Mouse (Mus musculus): ENCODE measurements around the gene Ifitm1.

Ifitm1 gene

DNA sequence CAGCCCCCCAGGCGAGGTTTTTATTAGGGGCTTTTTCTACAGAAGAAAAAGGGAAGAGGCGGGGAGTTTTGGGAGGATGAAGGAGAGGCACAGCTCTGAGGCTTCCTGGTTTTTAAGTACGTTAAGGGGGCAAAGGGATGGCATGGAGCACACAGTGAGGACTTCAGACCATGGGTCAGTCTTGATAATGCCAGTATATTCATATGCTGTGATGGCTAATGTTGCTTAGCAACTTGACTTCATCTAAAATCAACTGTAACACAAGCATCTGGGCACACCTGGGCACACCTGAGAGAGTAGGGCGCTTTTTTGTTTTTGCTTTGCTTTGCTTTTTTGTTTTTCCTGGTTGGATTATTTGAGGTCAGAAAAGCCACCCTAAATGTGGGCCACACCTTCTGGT lies at the start of gene Ifitm1:
Ifitm1 (plus strand) TSS at position 301 of the 400 bp plus-strand sequence.
- no peak for DNase-seq (ENCODE audit: low read depth, low spot score)

DNA sequence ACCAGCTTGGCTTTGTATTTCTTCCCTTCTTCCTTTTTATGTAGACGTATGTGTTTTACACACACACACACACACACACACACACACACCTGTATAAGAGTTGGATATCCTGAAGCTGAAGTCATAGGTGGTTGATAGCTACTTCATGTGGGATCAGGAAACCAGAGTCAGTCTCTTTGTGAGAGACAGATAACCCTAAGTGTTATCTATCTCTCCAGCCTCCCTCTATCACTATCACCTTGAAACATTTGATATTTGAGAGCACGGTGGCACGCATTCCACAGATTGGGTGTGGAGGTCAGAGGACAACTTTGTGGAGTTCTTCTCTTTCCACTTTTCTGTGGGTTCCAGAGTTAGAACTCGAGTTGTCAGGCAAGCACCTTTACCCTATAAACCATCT lies 47.1 kb upstream of the Ifitm1 start:
- DNase-seq (ENCODE audit: low read depth, low spot score): no peak

DNA sequence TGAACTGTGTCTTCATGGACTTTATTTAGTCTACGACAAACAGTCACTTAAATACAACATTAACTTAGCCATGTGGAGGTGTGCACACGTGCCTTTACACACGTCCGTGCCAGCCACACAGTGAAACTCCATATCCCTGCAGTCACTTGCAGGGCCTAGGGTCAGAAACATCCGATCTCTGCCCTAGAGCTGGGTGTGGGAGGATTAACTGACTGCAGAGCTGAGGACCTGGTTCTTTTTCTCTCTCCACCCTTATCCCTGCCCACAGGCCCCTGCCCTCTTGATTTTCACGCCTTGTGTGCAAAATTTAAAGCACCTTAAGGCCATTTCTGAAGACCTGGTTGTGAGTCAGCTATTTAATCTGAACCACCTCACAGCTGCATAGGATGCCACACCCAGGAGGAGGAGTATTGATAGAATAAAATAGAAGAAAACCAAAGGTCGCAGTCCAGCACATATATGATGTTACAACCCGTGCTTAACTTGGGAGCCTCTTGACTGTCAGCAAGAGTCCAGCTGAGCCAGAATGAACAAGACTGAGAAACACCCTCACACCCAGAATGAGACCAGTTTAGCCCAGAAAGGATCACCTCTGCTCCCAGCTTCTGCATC lies 46.5 kb upstream of the Ifitm1 start, which contains the start of gene Nlrp6:
Nlrp6 (plus strand) TSS at position 485 of the 612 bp plus-strand sequence.
- DNase-seq (ENCODE audit: low read depth, low spot score): no peak

DNA sequence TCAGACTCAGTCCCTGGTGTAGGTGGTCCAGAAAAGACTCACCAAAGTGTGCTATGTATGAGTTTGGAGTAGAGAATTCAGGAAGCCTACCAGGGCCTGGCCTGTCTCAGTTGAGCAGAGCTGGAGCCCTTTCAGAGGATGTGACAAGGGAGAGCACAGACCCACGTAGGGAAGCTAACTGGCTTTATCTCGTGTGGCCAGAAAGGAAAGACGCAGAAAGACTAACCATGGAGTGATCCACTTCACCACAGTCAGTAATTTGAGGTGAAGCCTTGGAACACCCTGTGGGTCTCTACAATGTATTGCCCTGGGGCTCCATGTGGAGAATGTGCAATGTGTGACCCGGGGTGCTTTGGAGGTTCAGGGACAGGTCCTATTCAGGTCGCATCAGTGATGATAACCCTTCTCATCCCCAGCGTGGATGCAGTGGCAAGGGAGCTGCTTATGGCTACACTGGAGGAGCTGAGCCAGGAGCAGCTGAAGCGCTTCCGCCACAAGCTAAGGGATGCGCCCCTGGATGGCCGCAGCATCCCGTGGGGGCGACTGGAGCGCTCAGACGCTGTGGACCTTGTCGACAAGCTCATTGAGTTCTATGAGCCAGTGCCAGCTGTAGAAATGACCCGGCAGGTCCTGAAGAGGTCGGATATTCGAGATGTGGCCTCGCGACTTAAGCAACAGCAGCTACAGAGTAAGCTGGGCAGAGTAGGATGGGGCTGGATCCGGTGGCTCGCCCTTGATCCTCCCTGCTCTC lies 45.6 kb upstream of the Ifitm1 start:
- no peak for DNase-seq (ENCODE audit: low read depth, low spot score)

DNA sequence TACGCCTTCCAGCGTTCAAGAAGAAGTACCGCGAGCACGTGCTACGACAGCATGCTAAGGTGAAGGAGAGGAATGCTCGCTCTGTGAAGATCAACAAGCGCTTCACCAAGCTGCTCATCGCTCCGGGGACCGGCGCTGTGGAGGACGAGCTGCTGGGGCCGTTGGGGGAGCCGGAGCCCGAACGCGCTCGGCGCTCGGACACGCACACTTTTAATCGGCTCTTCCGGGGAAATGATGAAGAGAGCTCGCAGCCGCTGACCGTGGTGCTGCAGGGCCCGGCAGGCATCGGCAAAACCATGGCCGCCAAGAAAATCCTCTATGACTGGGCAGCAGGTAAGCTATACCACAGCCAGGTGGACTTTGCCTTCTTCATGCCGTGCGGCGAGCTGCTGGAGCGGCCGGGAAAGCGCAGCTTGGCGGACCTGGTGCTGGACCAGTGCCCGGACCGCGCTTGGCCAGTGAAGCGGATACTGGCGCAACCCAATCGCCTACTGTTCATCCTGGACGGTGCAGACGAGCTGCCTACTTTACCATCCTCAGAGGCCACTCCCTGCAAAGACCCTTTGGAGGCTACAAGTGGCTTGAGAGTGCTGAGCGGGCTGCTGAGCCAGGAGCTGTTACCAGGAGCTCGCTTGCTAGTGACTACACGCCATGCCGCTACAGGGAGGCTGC lies 44.5 kb upstream of the Ifitm1 start:
- peak; percentile 66 for DNase-seq (ENCODE audit: low read depth, low spot score)

DNA sequence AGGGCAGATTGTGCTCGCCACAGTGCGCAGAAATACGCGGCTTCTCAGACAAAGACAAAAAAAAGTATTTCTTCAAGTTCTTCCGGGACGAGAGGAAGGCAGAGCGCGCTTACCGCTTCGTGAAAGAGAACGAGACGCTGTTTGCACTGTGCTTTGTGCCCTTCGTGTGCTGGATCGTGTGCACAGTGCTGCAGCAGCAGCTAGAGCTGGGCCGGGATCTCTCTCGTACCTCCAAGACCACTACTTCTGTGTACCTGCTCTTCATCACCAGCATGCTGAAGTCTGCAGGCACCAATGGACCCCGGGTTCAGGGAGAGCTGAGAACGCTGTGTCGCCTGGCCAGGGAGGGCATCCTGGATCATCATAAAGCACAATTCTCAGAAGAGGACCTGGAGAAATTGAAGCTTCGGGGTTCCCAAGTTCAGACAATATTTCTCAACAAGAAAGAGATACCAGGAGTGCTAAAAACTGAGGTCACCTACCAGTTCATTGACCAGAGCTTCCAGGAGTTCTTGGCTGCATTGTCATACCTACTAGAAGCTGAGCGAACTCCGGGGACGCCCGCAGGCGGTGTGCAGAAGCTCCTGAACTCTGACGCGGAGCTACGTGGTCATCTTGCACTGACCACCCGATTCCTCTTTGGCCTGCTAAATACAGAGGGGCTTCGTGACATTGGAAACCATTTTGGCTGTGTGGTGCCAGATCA lies 43.8 kb upstream of the Ifitm1 start:
- no peak for DNase-seq (ENCODE audit: low read depth, low spot score)

DNA sequence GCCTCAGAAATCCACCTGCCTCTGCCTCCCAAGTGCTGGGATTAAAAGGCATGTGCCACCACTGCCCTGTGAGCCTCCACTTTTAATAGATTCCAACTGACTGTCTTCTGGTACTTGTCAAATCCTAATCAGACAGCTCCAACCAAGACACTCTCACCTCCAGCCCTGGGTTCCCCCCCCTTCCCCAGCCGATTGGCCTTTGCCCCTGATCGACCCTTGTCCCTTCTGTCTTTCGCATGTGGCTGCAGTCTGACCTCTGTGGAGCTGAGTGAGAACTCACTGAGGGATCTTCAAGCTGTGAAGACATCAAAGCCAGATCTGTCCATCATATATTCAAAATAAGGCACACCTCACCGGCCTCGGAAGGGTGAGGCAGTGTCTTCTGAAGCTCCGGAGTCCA lies 39.8 kb upstream of the Ifitm1 start:
- no peak for DNase-seq (ENCODE audit: low read depth, low spot score)

GRCm38 (mm10) chr7:140938436-140938835 lies 28.6 kb upstream of the Ifitm1 start:
- DNase-seq (ENCODE audit: low read depth, low spot score): peak; percentile 84

DNA sequence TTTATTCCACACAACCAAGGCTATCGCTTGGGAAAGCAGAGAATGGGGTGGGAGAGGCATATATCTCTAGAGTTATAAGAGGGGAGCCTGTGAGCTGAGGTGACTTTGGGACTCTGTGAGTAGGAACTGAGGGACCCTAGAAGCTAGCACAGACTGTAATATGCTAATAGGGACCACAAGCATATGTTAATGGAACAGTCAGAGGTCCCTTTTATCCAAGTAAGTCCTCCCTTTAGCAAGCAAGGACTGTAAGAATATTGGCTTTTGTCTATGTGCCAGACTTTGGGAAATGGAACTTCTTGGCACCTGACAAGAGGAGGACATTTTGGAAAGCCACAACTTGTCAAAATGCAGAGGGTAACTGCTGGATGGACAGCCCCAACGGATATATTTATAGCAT lies 28.1 kb upstream of the Ifitm1 start:
- peak; percentile 75 for DNase-seq (ENCODE audit: low read depth, low spot score)

DNA sequence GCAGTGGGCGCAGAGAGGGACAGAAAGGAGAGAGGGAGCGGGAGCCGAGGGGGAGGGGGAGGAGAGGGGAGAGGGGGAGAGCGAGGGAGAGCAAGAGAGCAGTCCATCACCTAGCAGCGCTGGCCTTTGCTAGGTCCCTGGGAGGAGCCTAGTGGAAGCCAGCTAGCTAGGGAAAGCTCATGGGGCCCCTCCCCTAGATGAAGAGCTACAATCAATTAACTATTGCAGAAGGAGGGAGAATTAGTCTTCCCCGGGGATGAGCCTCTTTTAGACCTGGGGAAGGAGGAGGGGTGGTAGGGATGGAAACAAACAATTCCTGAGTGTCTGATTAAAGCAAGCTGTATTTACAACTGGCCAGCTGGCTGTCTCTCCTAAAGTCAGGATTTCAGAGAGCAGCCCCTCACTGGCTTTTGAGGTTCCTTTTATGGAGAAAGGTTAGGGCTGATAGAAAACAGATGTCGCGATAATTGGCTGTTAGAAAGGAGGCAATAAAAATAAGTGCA lies 27.3 kb upstream of the Ifitm1 start:
- no peak for DNase-seq (ENCODE audit: low read depth, low spot score)

DNA sequence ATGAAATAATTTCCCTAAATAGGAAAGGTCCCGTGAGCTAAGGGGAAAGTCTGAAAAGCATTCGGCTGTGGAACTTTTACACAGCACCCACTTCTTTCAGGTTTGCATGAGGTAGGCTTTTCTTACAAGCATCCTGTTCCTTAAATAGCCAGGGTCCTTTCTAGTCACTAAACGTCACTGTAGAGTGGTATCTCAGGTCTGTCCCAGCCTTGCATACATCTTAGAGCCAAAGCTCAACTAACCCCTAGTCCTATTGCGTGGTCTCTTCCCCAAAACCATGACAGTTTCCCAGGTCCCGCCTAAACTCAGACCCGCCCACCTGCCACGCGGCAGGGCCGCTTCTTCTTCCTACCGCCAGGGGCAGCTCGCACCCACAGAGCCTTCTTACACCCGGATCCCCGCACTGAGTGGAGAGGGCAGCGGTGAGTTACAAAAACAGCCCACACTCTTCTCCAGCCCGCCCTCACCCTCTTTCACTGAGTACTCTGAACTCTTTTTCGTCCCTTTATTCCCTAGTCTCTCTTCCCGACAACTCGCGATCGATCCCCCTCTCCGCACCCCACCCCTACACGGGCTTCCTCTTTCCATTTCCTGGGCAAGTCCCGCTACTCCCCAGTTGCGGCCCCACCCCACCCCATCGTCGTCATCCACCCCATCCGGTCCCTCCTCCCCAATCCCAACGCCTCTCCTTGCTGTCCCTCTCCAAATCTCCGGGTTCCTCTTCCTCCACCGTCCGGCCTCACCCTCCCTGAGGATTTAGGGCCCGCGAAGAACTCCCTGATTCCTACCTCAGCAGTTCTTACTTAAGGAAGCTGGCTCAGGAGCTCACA lies 25.6 kb upstream of the Ifitm1 start, which contains the start of gene Pgghg:
Pgghg (plus strand) TSS at position 170 of the 830 bp plus-strand sequence.
- DNase-seq (ENCODE audit: low read depth, low spot score): peak; percentile 92

GRCm38 (mm10) chr7:140942341-140942740 lies 24.7 kb upstream of the Ifitm1 start:
- no peak for DNase-seq (ENCODE audit: low read depth, low spot score)

- DNase-seq (ENCODE audit: low read depth, low spot score): no peak
Measured at GRCm38 (mm10) chr7:140942811-140943210, 24.2 kb upstream of the Ifitm1 start.

GRCm38 (mm10) chr7:140943356-140943755 lies 23.7 kb upstream of the Ifitm1 start:
- DNase-seq (ENCODE audit: low read depth, low spot score): no peak

GRCm38 (mm10) chr7:140944236-140944635 lies 22.8 kb upstream of the Ifitm1 start:
- DNase-seq (ENCODE audit: low read depth, low spot score): no peak

GRCm38 (mm10) chr7:140945247-140945646 lies 21.8 kb upstream of the Ifitm1 start:
- DNase-seq (ENCODE audit: low read depth, low spot score): no peak

DNA sequence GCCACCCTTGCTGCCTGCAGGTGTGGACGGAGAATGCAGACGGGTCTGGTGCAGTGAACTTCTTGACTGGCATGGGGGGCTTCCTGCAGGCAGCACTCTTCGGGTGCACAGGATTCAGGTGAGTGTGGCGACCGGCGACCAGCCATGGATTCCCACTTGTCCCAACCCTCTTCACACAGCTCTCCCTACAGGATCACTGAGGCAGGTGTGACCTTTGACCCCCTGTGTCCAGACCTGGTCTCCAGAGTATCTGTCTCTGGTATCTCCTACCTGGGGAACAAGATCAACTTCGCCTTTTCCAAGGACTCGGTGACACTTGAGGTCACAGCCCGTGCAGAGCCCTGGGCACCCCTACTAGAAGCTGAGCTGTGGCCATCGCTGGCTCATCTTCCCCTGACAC lies 20.7 kb upstream of the Ifitm1 start:
- no peak for DNase-seq (ENCODE audit: low read depth, low spot score)

DNA sequence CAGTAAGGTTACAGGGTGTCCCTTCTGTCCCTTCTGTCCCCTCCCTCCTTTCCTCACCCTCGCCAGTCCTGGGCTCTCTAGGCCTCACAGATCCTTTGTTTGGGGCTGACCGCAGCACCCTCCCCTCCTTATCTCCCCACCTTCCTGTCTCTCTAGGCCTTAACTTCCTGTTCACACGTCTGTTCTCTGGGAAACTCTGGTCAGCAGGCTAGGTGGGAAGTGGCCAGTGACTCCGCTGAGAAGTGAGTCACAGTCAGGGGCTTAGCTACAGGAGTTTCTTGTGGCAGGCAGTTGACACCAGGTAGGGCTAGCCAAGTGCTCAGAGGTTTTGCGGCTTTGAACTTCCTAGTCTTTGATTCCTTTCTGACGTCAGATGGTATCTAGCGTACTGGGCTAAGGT lies 20.0 kb upstream of the Ifitm1 start:
- no peak for DNase-seq (ENCODE audit: low read depth, low spot score)

- DNase-seq (ENCODE audit: low read depth, low spot score): no peak
Measured at GRCm38 (mm10) chr7:140948161-140948560, 18.9 kb upstream of the Ifitm1 start.

DNA sequence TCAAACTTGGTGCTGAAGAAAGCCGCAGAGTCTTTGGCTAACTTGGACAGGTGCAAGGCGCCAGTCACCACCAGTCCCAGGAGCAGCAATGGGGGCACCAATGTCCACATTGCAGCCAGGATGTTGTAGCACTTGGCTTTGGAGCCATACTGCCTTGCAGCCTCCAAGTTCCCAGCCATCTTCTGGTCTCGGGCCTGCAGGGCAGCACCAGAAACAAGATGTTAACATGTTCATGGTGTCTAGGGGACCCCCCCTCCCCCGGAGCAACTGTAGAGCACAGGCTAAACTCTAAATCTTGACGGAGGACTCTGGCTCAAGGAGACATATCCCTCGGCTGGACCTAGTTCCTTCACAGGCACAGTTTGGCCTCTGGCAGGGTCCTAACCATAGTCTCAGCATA lies 17.8 kb upstream of the Ifitm1 start:
- DNase-seq (ENCODE audit: low read depth, low spot score): no peak
